Mouse (Mus musculus) testis, adult 2 months (tissue): ENCODE measurements around the gene Apobec1. TPM values are rescaled to one million over a fixed set of nuclear protein-coding genes. Genes with fewer than 3 reads are reported as not detected.

Experiments
- H3K27ac ChIP-seq: fragments of 200-500 bp; 2 replicates; pipeline ENCODE4 v1.5.1; 2012; ENCODE audit warnings: low read depth, low read length; ENCODE audit not compliant: control insufficient read depth, insufficient read depth
- H3K27me3 ChIP-seq: fragments of 200-500 bp; 2 replicates; pipeline ENCODE4 v1.6.1; 2012; ENCODE audit warnings: mild to moderate bottlenecking, low read length, moderate library complexity; ENCODE audit not compliant: control insufficient read depth, insufficient read depth
- H3K36me3 ChIP-seq: fragments of 200-500 bp; 2 replicates; pipeline ENCODE4 v1.6.1; 2012; ENCODE audit warnings: mild to moderate bottlenecking, low read length; ENCODE audit not compliant: control insufficient read depth, insufficient read depth
- H3K4me1 ChIP-seq: fragments of 200-500 bp; 2 replicates; pipeline ENCODE4 v1.6.1; 2012; ENCODE audit warnings: low read length; ENCODE audit not compliant: control insufficient read depth, insufficient read depth
- H3K4me3 ChIP-seq: fragments of 200-500 bp; 2 replicates; pipeline ENCODE4 v1.5.1; 2012; ENCODE audit warnings: low read depth, mild to moderate bottlenecking, low read length, moderate library complexity, mixed read lengths; ENCODE audit not compliant: control insufficient read depth
- CTCF ChIP-seq: fragments of 200-500 bp; IDR thresholded peaks from 2 replicates; pipeline ENCODE4 v1.5.1; 2012; ENCODE audit warnings: low read depth, mild to moderate bottlenecking, inconsistent platforms, low read length, moderate library complexity; ENCODE audit not compliant: control insufficient read depth, insufficient read depth, insufficient replicate concordance
- POLR2A ChIP-seq: fragments of 200-500 bp; IDR thresholded peaks from 2 replicates; pipeline ENCODE4 v1.6.1; 2012; ENCODE audit warnings: low read depth, mild to moderate bottlenecking, inconsistent platforms, low read length, moderate library complexity; ENCODE audit not compliant: control insufficient read depth
- polyA plus RNA-seq: library from polyadenylated mRNA; depleted of rRNA; stranded (reverse); fragments of >200 nt; gene quantifications from 2 replicates; pipeline ENCODE4 v1.2.3, GENCODE M21; 2012

Apobec1 gene
- polyA plus RNA-seq, 1 experiment = 1.7 TPM

DNA sequence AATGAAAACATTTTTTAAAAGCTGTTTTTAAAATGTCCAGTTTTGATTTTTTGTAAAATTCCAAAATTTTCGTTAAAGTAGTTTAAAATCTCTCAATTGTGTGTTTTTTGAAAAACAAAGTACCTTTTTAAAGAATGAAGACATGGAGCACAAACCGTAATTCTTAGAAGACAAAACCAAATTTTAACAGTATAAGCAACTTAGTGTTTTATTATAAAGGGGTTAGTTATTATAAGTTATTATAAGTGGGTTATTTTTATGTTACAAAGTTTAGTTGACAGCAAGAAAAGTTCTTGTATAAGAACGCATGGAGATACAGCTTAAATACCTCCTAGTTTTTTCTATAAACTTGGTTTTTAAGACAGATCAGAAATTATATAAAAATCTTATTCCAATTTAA lies 629 bp downstream of the Apobec1 start:
- H3K4me3 ChIP-seq = no peak overlapping the region

DNA sequence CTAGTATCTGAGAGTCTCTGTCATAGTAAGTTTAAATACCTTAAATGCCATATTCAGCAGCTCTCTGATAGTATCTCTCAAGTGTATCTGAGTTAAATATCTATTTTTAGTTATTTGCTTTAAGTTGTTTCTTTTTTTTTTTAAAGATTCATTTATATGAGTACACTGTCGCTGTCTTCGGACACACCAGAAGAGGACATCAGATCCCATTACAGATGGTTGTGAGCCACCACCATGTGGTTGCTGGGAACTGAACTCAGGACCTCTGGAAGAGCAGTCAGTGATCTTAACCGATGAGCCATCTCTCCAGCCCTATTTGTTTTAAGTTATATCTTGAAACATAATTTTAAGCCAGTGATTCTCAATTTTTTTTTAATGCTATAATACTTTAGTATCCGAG lies 1.2 kb downstream of the Apobec1 start:
- TF ChIP-seq POLR2A = no peak
- no peak for TF ChIP-seq CTCF
- Histone ChIP-seq H3K27me3 (no peaks in the 10 kb centered on the region), H3K4me1 (peaks cover 6% of the 10 kb centered on the region), H3K36me3 (no peaks in the 10 kb centered on the region), H3K27ac (no peak overlapping the region), H3K4me3 (no peak overlapping the region)

More for the DNA sequence above, 629 bp downstream of the Apobec1 start:
- Histone ChIP-seq H3K27ac (no peak overlapping the region), H3K27me3 (no peaks in the 10 kb centered on the region), H3K36me3 (no peaks in the 10 kb centered on the region), H3K4me1 (peaks cover 6% of the 10 kb centered on the region)
- TF ChIP-seq POLR2A (no peak), CTCF (no peak)

DNA sequence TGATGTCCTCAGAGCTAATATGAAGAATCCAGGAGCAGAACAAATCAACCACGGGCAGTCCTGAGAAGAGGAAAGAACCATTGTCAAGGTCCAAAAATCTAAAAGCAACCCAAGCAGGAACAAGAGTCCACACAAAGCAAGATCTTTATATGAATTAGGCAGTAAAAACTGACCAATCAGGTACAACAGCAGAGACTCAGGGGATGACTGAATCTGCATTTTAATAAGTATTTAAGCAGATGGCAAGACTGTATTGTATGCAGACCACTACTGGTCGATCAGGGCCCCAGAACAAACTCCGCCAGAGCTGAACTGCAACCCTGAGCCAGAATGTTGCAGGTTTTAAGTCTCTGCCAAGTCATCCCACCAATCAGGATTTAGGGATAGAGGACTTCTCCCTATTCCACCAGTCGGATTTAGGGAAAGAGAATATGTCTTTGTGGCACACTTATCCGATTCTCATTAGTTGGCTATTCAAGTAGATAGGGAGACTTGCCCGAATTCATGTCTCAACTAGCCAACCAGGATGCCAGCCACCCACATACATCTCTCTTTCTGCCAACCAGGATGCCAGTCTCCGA lies 2.1 kb downstream of the Apobec1 start:
- Histone ChIP-seq H3K27ac (no peak overlapping the region), H3K4me3 (no peak overlapping the region)
- TF ChIP-seq POLR2A (no peak), CTCF (no peak)

DNA sequence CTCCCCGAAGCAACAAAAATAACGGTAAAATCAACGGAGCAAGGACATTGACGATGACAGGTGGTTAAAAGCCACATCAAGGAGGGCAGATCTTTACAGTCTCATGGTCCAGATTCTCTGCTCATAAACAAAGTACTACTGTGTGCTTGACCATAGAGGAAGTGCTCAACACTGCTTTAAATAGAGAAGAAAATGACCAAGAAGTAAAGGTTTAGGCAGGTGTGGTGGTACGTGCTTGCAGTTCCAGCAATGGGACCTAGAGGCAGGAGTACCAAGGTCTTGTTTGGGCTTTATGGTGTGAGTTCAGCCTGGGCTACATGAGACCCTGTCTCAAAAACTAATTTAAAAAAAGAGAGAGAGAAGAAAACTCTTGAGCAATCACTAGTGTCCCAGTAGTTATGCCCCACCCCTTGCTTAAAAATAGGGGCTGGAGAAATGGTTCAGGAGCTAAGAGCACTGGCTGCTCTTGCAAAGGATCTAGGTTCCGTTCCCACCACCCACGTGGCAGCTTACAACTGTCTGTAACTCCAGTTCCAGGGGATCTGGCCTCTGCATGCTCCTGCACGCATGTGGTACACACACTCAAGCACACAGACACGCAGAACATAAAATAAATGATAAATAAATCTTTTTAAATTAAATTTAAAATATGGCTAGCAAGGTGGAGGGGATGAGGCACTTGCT lies 3.0 kb downstream of the Apobec1 start:
- TF ChIP-seq CTCF = no peak
- no peak for TF ChIP-seq POLR2A
- no peaks in the 10 kb centered on the region for H3K27me3 ChIP-seq
- peaks cover 6% of the 10 kb centered on the region for H3K4me1 ChIP-seq

More for the DNA sequence above, 2.1 kb downstream of the Apobec1 start:
- Histone ChIP-seq H3K4me1 (peaks cover 6% of the 10 kb centered on the region), H3K27me3 (no peaks in the 10 kb centered on the region), H3K36me3 (no peaks in the 10 kb centered on the region)

DNA sequence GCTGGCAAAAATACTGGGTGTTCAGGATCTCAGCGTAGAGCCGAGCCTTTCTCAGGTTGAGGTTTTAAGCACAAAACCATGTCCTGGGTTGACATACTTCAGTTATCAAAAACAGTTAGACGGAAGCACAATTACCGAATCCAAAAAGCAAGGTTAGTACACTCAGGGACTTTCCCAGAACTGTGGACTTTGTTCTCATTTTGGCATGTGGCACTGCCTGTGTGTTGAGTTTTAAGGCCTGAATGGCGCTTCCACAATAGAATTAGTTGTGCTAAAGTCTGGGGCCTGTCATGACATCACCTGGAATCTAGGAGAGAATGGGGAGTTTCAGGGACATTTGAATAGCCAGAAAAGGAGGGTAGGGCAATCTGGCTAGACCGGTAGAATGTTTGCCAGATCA lies 3.8 kb downstream of the Apobec1 start:
- H3K27me3 ChIP-seq = no peaks in the 10 kb centered on the region
- no peak overlapping the region for H3K27ac ChIP-seq
- TF ChIP-seq POLR2A = no peak
- no peak for TF ChIP-seq CTCF
- H3K4me1 ChIP-seq = peaks cover 6% of the 10 kb centered on the region
- no peak overlapping the region for H3K4me3 ChIP-seq
- no peaks in the 10 kb centered on the region for H3K36me3 ChIP-seq

More for the DNA sequence above, 3.0 kb downstream of the Apobec1 start:
- H3K27ac ChIP-seq = no peak overlapping the region
- H3K4me3 ChIP-seq = no peak overlapping the region
- no peaks in the 10 kb centered on the region for H3K36me3 ChIP-seq

DNA sequence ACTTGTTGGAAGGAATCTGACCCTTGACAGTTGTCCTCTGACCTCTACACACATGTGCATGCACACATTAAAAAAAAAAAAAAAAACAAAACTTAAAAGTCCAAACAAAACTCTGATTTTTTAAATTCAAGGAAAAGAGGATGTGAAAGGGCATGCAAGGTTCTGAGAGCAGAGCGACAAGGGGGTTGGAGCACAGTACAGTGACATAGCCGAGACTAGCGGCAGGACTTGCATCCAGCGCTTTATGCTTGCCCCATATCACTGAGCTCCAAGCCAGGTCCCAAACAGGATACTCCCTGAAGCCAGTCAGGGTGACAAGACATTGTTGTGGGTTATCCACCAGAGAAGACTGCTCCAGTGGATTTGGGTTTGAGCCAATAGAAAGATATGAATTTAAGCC lies 4.2 kb downstream of the Apobec1 start:
- H3K36me3 ChIP-seq = no peaks in the 10 kb centered on the region
- no peak overlapping the region for H3K4me3 ChIP-seq
- peaks cover 6% of the 10 kb centered on the region for H3K4me1 ChIP-seq
- TF ChIP-seq CTCF (no peak), POLR2A (no peak)
- no peaks in the 10 kb centered on the region for H3K27me3 ChIP-seq
- H3K27ac ChIP-seq = no peak overlapping the region

DNA sequence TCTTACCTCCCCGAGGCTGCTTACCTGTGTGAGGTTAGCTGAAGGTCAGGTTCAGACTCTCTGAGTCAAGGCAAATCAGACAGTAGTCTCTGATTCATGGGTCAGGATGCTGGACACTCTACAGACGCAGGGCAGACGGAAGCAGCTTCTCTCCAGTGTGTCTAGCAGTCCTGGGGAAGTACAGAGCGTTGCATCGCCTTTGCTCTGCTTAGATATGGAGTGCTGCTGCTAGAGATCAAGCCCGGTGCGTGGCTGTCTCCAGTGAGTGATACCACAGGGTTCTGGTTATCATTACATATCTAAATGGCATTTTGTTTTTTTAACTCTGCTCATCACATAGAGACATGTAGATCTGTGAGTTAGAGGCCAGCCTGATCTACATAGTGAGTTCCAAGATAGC lies 5.6 kb downstream of the Apobec1 start:
- TF ChIP-seq CTCF = no peak
- no peak for TF ChIP-seq POLR2A
- Histone ChIP-seq H3K36me3 (no peaks in the 10 kb centered on the region), H3K27me3 (no peaks in the 10 kb centered on the region), H3K4me1 (no peaks in the 10 kb centered on the region), H3K4me3 (no peak overlapping the region), H3K27ac (no peak overlapping the region)

DNA sequence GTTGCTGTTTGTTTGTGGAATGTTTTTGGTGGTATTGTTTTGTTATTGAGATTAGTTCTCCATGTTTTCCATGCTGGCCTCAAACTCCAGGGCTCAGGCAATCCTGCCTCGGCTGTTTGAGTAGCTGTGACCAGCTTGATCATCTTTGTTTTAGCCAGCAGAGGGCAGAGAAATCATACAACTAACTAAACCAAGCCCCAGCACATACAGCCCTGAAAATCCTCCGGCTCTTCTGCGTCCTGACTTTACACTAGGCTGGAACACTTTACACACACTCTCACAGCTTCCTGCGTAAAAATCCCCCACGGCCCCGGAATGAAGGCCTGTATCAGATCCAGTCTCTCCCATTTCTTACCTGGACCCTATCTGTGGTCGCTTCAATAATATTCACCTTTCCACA lies 6.6 kb downstream of the Apobec1 start:
- Histone ChIP-seq H3K27ac (no peak overlapping the region), H3K4me3 (no peak overlapping the region), H3K4me1 (no peaks in the 10 kb centered on the region), H3K27me3 (no peaks in the 10 kb centered on the region), H3K36me3 (no peaks in the 10 kb centered on the region)
- TF ChIP-seq CTCF = no peak
- no peak for TF ChIP-seq POLR2A
